Mouse (Mus musculus) limb, embryonic 12.5 days (tissue): ENCODE data around the gene Gng13. TPM values are rescaled to one million over a fixed set of nuclear protein-coding genes. Genes with fewer than 3 reads are reported as not detected.

Experiments
- ATAC-seq: fragments of 200-750 bp; cut with Nextera tagmentation; 2 replicates; pipeline ENCODE4 v1.8.0; 2017; ENCODE audit warnings: low read depth, moderate TSS enrichment; ENCODE audit not compliant: insufficient number of reproducible peaks, insufficient read depth, low FRiP score, low TSS enrichment
- H3K27ac ChIP-seq: fragments of 300-500 bp; sonication (generic); 2 replicates; pipeline ENCODE4 v1.5.1; 2016; ENCODE audit warnings: mild to moderate bottlenecking, moderate library complexity
- H3K27me3 ChIP-seq: fragments of 300-500 bp; sonication (generic); 2 replicates; pipeline ENCODE4 v1.6.1; 2016; ENCODE audit warnings: mild to moderate bottlenecking, moderate library complexity
- H3K36me3 ChIP-seq: fragments of 300-500 bp; sonication (generic); 2 replicates; pipeline ENCODE4 v1.6.1; 2016; ENCODE audit warnings: mild to moderate bottlenecking, moderate library complexity
- H3K4me1 ChIP-seq: fragments of 300-500 bp; sonication (generic); replicated peaks from 2 replicates; pipeline ENCODE4 v1.6.1; 2016
- H3K4me2 ChIP-seq: fragments of 300-500 bp; sonication (generic); 2 replicates; pipeline ENCODE4 v1.6.1; 2016; ENCODE audit warnings: mild to moderate bottlenecking, moderate library complexity
- H3K4me3 ChIP-seq: fragments of 300-500 bp; sonication (generic); replicated peaks from 2 replicates; pipeline ENCODE4 v1.5.1; 2016; ENCODE audit warnings: mild to moderate bottlenecking
- H3K9ac ChIP-seq: fragments of 300-500 bp; sonication (generic); replicated peaks from 2 replicates; pipeline ENCODE4 v1.6.1; 2016; ENCODE audit warnings: mild to moderate bottlenecking, moderate library complexity
- H3K9me3 ChIP-seq: fragments of 300-500 bp; sonication (generic); 2 replicates; pipeline ENCODE4 v1.6.1; 2016; ENCODE audit warnings: mild to moderate bottlenecking, moderate library complexity
- WGBS: fragments of 180-500 bp; shearing (Covaris S2); methylation state at CpG from one replicate; pipeline ENCODE4 v1.1.7; 2016; 5-methylcytosine and 5-hydroxymethylcytosine counted together
- polyA plus RNA-seq: library from polyadenylated mRNA; unstranded; fragments of >200 nt; fragmentation: Nextera tagmentation; extraction: Ambion mirVana; gene quantifications from 2 replicates; pipeline ENCODE4 v1.2.1, GENCODE M21; 2016

The Gng13 gene
- polyA plus RNA-seq, 1 experiment from 2014 or later: 1.3 TPM

- Histone ChIP-seq H3K27ac (no peak overlapping the region), H3K4me2 (no peak overlapping the region), H3K27me3 (peaks cover 14% of the 10 kb centered on the region), H3K4me3 (no peak overlapping the region), H3K9ac (no peak overlapping the region), H3K4me1 (no peaks in the 10 kb centered on the region), H3K9me3 (peaks cover 8% of the 10 kb centered on the region; the same call in 1 of the 2 replicates), H3K36me3 (no peaks in the 10 kb centered on the region)
- WGBS: 87% methylated on average over 2 of the region's 2 CpGs
- ATAC-seq: no peak
Observed at GRCm38 (mm10) chr17:25709994-25710393, 7.0 kb upstream of the Gng13 start.

GRCm38 (mm10) chr17:25711136-25711535 is 5.8 kb upstream of the Gng13 start:
- no peak overlapping the region for H3K4me2 ChIP-seq
- H3K27ac ChIP-seq: no peak overlapping the region
- H3K4me1 ChIP-seq: peaks cover 3% of the 10 kb centered on the region
- H3K36me3 ChIP-seq: no peaks in the 10 kb centered on the region
- H3K9ac ChIP-seq: no peak overlapping the region
- peaks cover 8% of the 10 kb centered on the region; the same call in 1 of the 2 replicates for H3K9me3 ChIP-seq
- peaks cover 25% of the 10 kb centered on the region for H3K27me3 ChIP-seq
- H3K4me3 ChIP-seq: no peak overlapping the region
- no peak for ATAC-seq
- 79% methylated on average over 4 of the region's 4 CpGs for WGBS

GRCm38 (mm10) chr17:25715627-25716026 is 1.3 kb upstream of the Gng13 start:
- H3K9me3 ChIP-seq: no peaks in the 10 kb centered on the region
- 57% methylated on average over 3 of the region's 3 CpGs for WGBS
- no peak overlapping the region for H3K4me3 ChIP-seq
- no peak overlapping the region for H3K9ac ChIP-seq
- H3K36me3 ChIP-seq: peaks cover 22% of the 10 kb centered on the region
- peaks cover 58% of the 10 kb centered on the region for H3K27me3 ChIP-seq
- H3K27ac ChIP-seq: no peak overlapping the region
- H3K4me2 ChIP-seq: no peak overlapping the region
- H3K4me1 ChIP-seq: peaks cover 22% of the 10 kb centered on the region
- ATAC-seq: no peak

GRCm38 (mm10) chr17:25716130-25716529 is 841 bp upstream of the Gng13 start:
- no peak overlapping the region for H3K4me2 ChIP-seq
- ATAC-seq: no peak
- no peak overlapping the region for H3K4me3 ChIP-seq
- no peak overlapping the region for H3K27ac ChIP-seq
- H3K9me3 ChIP-seq: no peaks in the 10 kb centered on the region
- peaks cover 22% of the 10 kb centered on the region for H3K4me1 ChIP-seq
- WGBS: 5% methylated on average over 6 of the region's 6 CpGs
- peaks cover 27% of the 10 kb centered on the region for H3K36me3 ChIP-seq
- no peak overlapping the region for H3K9ac ChIP-seq
- H3K27me3 ChIP-seq: peaks cover 58% of the 10 kb centered on the region

- Histone ChIP-seq H3K27ac (no peak overlapping the region), H3K4me2 (peak overlapping the region; percentile 88), H3K27me3 (peaks cover 54% of the 10 kb centered on the region), H3K9me3 (no peaks in the 10 kb centered on the region), H3K4me1 (peaks cover 22% of the 10 kb centered on the region), H3K36me3 (peaks cover 43% of the 10 kb centered on the region), H3K9ac (peak overlapping the region; percentile 66), H3K4me3 (peak overlapping the region; percentile 47)
- WGBS: 8% methylated on average over 6 of the region's 6 CpGs
- ATAC-seq: no peak
Observed at GRCm38 (mm10) chr17:25717691-25718090, 720 bp downstream of the Gng13 start.

GRCm38 (mm10) chr17:25721476-25721875 is 4.5 kb downstream of the Gng13 start:
- Histone ChIP-seq H3K4me3 (no peak overlapping the region), H3K4me1 (peaks cover 19% of the 10 kb centered on the region), H3K9ac (no peak overlapping the region), H3K27me3 (peaks cover 29% of the 10 kb centered on the region), H3K36me3 (peaks cover 67% of the 10 kb centered on the region), H3K9me3 (no peaks in the 10 kb centered on the region), H3K27ac (no peak overlapping the region), H3K4me2 (no peak overlapping the region)
- no peak for ATAC-seq
- 93% methylated on average over 5 of the region's 5 CpGs for WGBS

- Histone ChIP-seq H3K9me3 (no peaks in the 10 kb centered on the region), H3K9ac (no peak overlapping the region), H3K27ac (no peak overlapping the region), H3K4me2 (no peak overlapping the region), H3K4me3 (no peak overlapping the region), H3K27me3 (peaks cover 9% of the 10 kb centered on the region), H3K4me1 (peaks cover 15% of the 10 kb centered on the region), H3K36me3 (peaks cover 66% of the 10 kb centered on the region)
- WGBS: 96% methylated on average over 19 of the region's 19 CpGs
- ATAC-seq: no peak
Observed at GRCm38 (mm10) chr17:25723470-25723869, 6.5 kb downstream of the Gng13 start.

GRCm38 (mm10) chr17:25723919-25724318 is 6.9 kb downstream of the Gng13 start:
- H3K4me1 ChIP-seq: peaks cover 18% of the 10 kb centered on the region
- H3K27ac ChIP-seq: no peak overlapping the region
- H3K4me3 ChIP-seq: no peak overlapping the region
- no peak overlapping the region for H3K9ac ChIP-seq
- no peak for ATAC-seq
- 78% methylated on average over 7 of the region's 7 CpGs for whole genome bisulfite sequencing
- H3K4me2 ChIP-seq: no peak overlapping the region
- peaks cover 5% of the 10 kb centered on the region for H3K27me3 ChIP-seq
- H3K36me3 ChIP-seq: peaks cover 66% of the 10 kb centered on the region
- H3K9me3 ChIP-seq: no peaks in the 10 kb centered on the region

- no peaks in the 10 kb centered on the region for H3K9me3 ChIP-seq
- no peak overlapping the region for H3K4me2 ChIP-seq
- H3K4me3 ChIP-seq: no peak overlapping the region
- WGBS: 85% methylated on average over 6 of the region's 6 CpGs
- H3K27me3 ChIP-seq: no peaks in the 10 kb centered on the region
- H3K4me1 ChIP-seq: peaks cover 21% of the 10 kb centered on the region
- H3K36me3 ChIP-seq: peaks cover 64% of the 10 kb centered on the region
- H3K27ac ChIP-seq: no peak overlapping the region
- no peak for ATAC-seq
- H3K9ac ChIP-seq: no peak overlapping the region
Observed at GRCm38 (mm10) chr17:25725264-25725663, 8.3 kb downstream of the Gng13 start.

GRCm38 (mm10) chr17:25727265-25728008 is 10.5 kb downstream of the Gng13 start, which contains the start of the genes Chtf18 and Rpusd1:
Chtf18 (minus strand) TSS chr17:25727419.
Rpusd1 (plus strand) TSS chr17:25727670.
- WGBS: 1% methylated on average over 37 of the region's 37 CpGs
- peak within 1 kb of the TSS; percentile 95 for H3K4me2 ChIP-seq
- no peak within 1 kb of the TSS for H3K27ac ChIP-seq
- H3K4me3 ChIP-seq: peak within 1 kb of the TSS; percentile 67
- no peaks in the 10 kb centered on the region for H3K27me3 ChIP-seq
- peak; percentile 98 for ATAC-seq
- H3K9me3 ChIP-seq: no peaks in the 10 kb centered on the region
- peaks cover 21% of the 10 kb centered on the region for H3K4me1 ChIP-seq
- H3K9ac ChIP-seq: peak within 1 kb of the TSS; percentile 84
- peaks cover 54% of the 10 kb centered on the region for H3K36me3 ChIP-seq

- H3K27me3 ChIP-seq: no peaks in the 10 kb centered on the region
- H3K4me2 ChIP-seq: peak overlapping the region; percentile 93
- H3K4me1 ChIP-seq: peaks cover 21% of the 10 kb centered on the region
- H3K9me3 ChIP-seq: no peaks in the 10 kb centered on the region
- 34% methylated on average over 4 of the region's 4 CpGs for WGBS
- ATAC-seq: peak; percentile 2; the same call in 1 of the 2 replicates
- H3K27ac ChIP-seq: no peak overlapping the region
- peak overlapping the region; percentile 67 for H3K4me3 ChIP-seq
- H3K36me3 ChIP-seq: peaks cover 49% of the 10 kb centered on the region
- H3K9ac ChIP-seq: peak overlapping the region; percentile 84
Observed at GRCm38 (mm10) chr17:25728009-25728270, 11.0 kb downstream of the Gng13 start.

GRCm38 (mm10) chr17:25732082-25732481 is 15.1 kb downstream of the Gng13 start:
- no peak overlapping the region for H3K4me3 ChIP-seq
- H3K4me1 ChIP-seq: peaks cover 12% of the 10 kb centered on the region
- peaks cover 28% of the 10 kb centered on the region for H3K36me3 ChIP-seq
- no peaks in the 10 kb centered on the region for H3K9me3 ChIP-seq
- no peak overlapping the region for H3K4me2 ChIP-seq
- H3K27me3 ChIP-seq: no peaks in the 10 kb centered on the region
- WGBS: 18% methylated on average over 2 of the region's 2 CpGs
- no peak overlapping the region for H3K9ac ChIP-seq
- no peak for ATAC-seq
- H3K27ac ChIP-seq: no peak overlapping the region
